Mouse (Mus musculus) thymus, adult 2 months (tissue): ENCODE results near the gene Adora1.

Experiments
- CTCF ChIP-seq: fragments of 200-500 bp; IDR thresholded peaks from 2 replicates; pipeline ENCODE4 v1.5.1; 2012; ENCODE audit warnings: mild to moderate bottlenecking, control low read depth, low read length, moderate library complexity, borderline replicate concordance; ENCODE audit not compliant: control insufficient read depth, poor library complexity, insufficient read depth; ENCODE audit errors: extremely low read depth
- POLR2A ChIP-seq: fragments of 200-500 bp; IDR thresholded peaks from 2 replicates; pipeline ENCODE4 v1.6.1; 2012; ENCODE audit warnings: mild to moderate bottlenecking, low read length, control low read depth, moderate library complexity; ENCODE audit not compliant: control insufficient read depth, poor library complexity, insufficient read depth; ENCODE audit errors: extremely low read depth

- TF ChIP-seq CTCF (no peak), POLR2A (no peak)
Observed at GRCm38 (mm10) chr1:134235391-134235921, at the start of gene Adora1.
